Mouse (Mus musculus) megakaryocyte, embryonic 14.5 days (primary cell): ENCODE measurements around the gene Myh7b.

ENCODE experiments used
- FLI1 ChIP-seq: IDR thresholded peaks from 2 replicates; pipeline ENCODE4 v1.6.1; 2012; ENCODE audit warnings: low read length, inconsistent platforms, mixed read lengths
- GATA1 ChIP-seq: IDR thresholded peaks from 3 replicates; pipeline ENCODE4 v1.6.1; 2012; ENCODE audit warnings: mixed read lengths, low read length, inconsistent platforms, borderline replicate concordance

DNA sequence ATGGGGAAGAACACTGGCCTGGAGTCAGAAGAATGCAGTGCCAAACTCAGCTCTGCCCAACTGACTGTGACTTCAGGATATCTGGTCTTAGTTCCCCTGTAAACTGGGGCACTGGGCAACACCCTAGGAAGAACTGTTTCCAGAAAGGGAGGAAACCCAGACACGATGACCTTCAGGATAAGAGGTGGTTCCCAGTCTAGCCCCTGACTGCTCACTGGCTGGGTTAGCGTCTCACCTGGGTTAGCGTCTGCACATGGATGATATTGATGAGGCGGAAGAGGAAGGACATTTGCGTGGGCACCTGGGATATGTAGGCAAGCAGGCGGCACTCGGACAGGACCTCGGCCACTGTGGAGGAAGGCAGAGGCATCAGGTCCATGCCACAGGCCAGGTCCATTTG, 24.9 kb downstream of the Myh7b start:
- TF ChIP-seq GATA1 (no peak), FLI1 (no peak)
